In genomic region chr1:80166577-80166976, GRCm38 (mm10) we compare ENCODE assay signal across 27 mouse cellular contexts. TPM values are rescaled to one million over a fixed set of nuclear protein-coding genes. Genes with fewer than 3 reads are reported as not detected.
A peak's percentile ranks its signal among the peaks of the same experiment; 100 is the strongest.
DNase-seq lines count a peak whose midpoint lies in the region; ATAC-seq lines count a peak whose summit lies in the region.
"Had no signal": no experiment of that assay in that cellular context is flagged by ENCODE, and none has a peak within 500 bp of the region (broad histone marks: within the 10 kb centered on the region; RNA-seq: fewer than 3 reads in every experiment).

No protein-coding gene starts in this region.

- peak; percentile 35 for DNase-seq in heart, adult 11 months
- no peak for DNase-seq in heart, postnatal 10 days
- no peak for DNase-seq in urinary bladder, adult 18-20 months (ENCODE audit: low spot score in 2 of 2)
- DNase-seq: adrenal gland, adult 8-10 months; adrenal gland, postnatal 14 days; adrenal gland, postnatal 36 days; B cell, adult 2 months; cerebellum, adult 11-12 months; cerebellum, adult 2 months; cerebellum, adult 9-10 months; cerebellum, postnatal 10 days; cerebellum, postnatal 25 days; embryo, embryonic 11 days had no signal

- H3K36me3 ChIP-seq in midbrain, embryonic 16.5 days (ENCODE audit: control insufficient read depth, insufficient read depth, low read length) = no peaks in the 10 kb centered on the region
- H3K36me3 ChIP-seq: embryonic facial prominence, embryonic 13.5 days; embryonic facial prominence, embryonic 15.5 days; forebrain, embryonic 10.5 days; forebrain, embryonic 12.5 days; G1E had no signal

- no peak overlapping the region for H3K4me2 ChIP-seq in midbrain, embryonic 16.5 days (ENCODE audit: low read length)
- H3K4me2 ChIP-seq: embryonic facial prominence, embryonic 13.5 days; embryonic facial prominence, embryonic 15.5 days; forebrain, embryonic 12.5 days had no signal

- H3K9me3 ChIP-seq in midbrain, embryonic 16.5 days (replicated peaks; ENCODE audit: control insufficient read depth, low read length, poor library complexity, severe bottlenecking) = no peaks in the 10 kb centered on the region
- H3K9me3 ChIP-seq: embryonic facial prominence, embryonic 13.5 days; embryonic facial prominence, embryonic 15.5 days; forebrain, embryonic 10.5 days; forebrain, embryonic 12.5 days; G1E had no signal

- H3K4me3 ChIP-seq in midbrain, embryonic 16.5 days (ENCODE audit: low read depth, low read length) = no peak overlapping the region
- H3K4me3 ChIP-seq: embryonic facial prominence, embryonic 13.5 days; embryonic facial prominence, embryonic 15.5 days; erythroblast, embryonic 14.5 days; forebrain, embryonic 10.5 days; forebrain, embryonic 12.5 days had no signal

- H3K9ac ChIP-seq in midbrain, embryonic 16.5 days (ENCODE audit: low read depth, low read length) = no peak overlapping the region
- H3K9ac ChIP-seq: embryonic facial prominence, embryonic 13.5 days; embryonic facial prominence, embryonic 15.5 days; forebrain, embryonic 12.5 days had no signal

- intact Hi-C loops in heart, postnatal 10 days (cut with DNase I) = no loop called here

- no peaks in the 10 kb centered on the region for H3K4me1 ChIP-seq in midbrain, embryonic 16.5 days (ENCODE audit: control insufficient read depth, insufficient read depth, low read length)
- H3K4me1 ChIP-seq: embryonic facial prominence, embryonic 13.5 days; embryonic facial prominence, embryonic 15.5 days; forebrain, embryonic 10.5 days; forebrain, embryonic 12.5 days had no signal

- no peaks in the 10 kb centered on the region for H3K27me3 ChIP-seq in midbrain, embryonic 16.5 days (ENCODE audit: control insufficient read depth, insufficient read depth, low read depth, low read length)
- H3K27me3 ChIP-seq: CH12.LX; embryonic facial prominence, embryonic 13.5 days; embryonic facial prominence, embryonic 15.5 days; forebrain, embryonic 12.5 days had no signal

- peak; percentile 54 to 59 for ATAC-seq in hematopoietic stem cell, adult 5-6 weeks (replicated peaks in 1 of 2; ENCODE audit: insufficient read depth in 1 of 2, low FRiP score in 2 of 2, low TSS enrichment in 1 of 2, low read depth in 1 of 2, poor library complexity in 2 of 2, severe bottlenecking in 2 of 2)
- no peak for ATAC-seq in midbrain, embryonic 16.5 days
- ATAC-seq: activated CD4-positive, CD25-positive, alpha-beta regulatory T cell, adult 4 months; CD4-positive, CD25-positive, alpha-beta regulatory T cell, adult 4 months; forebrain, embryonic 14.5 days; forebrain, embryonic 16.5 days; Patski had no signal

- no peak overlapping the region for H3K27ac ChIP-seq in midbrain, embryonic 16.5 days (ENCODE audit: low read length)
- H3K27ac ChIP-seq: embryonic facial prominence, embryonic 13.5 days; embryonic facial prominence, embryonic 15.5 days; forebrain, embryonic 10.5 days; forebrain, embryonic 12.5 days had no signal

- 78% methylated on average over 4 of the region's 4 CpGs for WGBS in midbrain, embryonic 16.5 days

RNA-seq across cellular contexts. Expression of gene Fam124b, which starts 51.7 kb away (rescaled TPM):
- total RNA-seq in heart, postnatal 10 days (2021) = 1 to 10 TPM; 8.4 to 9.5 TPM
- total RNA-seq in hematopoietic stem cell, adult 5-6 weeks (2017) = 0.31 TPM in 1 of 2 replicates, not detected in the other
- polyA plus RNA-seq in midbrain, embryonic 16.5 days (2015; fragmentation: Nextera tagmentation; extraction: Ambion mirVana) = 0.58 and 0.63 TPM in 2 replicates
- polyA plus RNA-seq: erythroblast, embryonic 14.5 days; G1E; Patski had no signal
